Mouse (Mus musculus) midbrain, embryonic 14.5 days (tissue): ENCODE measurements around the gene AI661453. TPM values are rescaled to one million over a fixed set of nuclear protein-coding genes. Genes with fewer than 3 reads are reported as not detected.

Source experiments
- ATAC-seq: fragments of 200-750 bp; cut with Nextera tagmentation; 2 replicates; pipeline ENCODE4 v1.8.0; 2017; ENCODE audit warnings: moderate number of reproducible peaks, moderate library complexity; ENCODE audit not compliant: low FRiP score, low TSS enrichment
- DNase-seq: peaks from one replicate; pipeline ENCODE4 v3.0.0-alpha.2; 2015
- H3K27ac ChIP-seq: fragments of 300-500 bp; sonication (generic); replicated peaks from 2 replicates; pipeline ENCODE4 v1.5.1; 2014; ENCODE audit warnings: mild to moderate bottlenecking, low read depth, low read length, moderate library complexity
- H3K27me3 ChIP-seq: fragments of 300-500 bp; sonication (generic); 2 replicates; pipeline ENCODE4 v1.6.1; 2014; ENCODE audit warnings: low read length, control low read depth, mixed read lengths; ENCODE audit not compliant: control insufficient read depth, insufficient read depth
- H3K36me3 ChIP-seq: fragments of 300-500 bp; sonication (generic); 2 replicates; pipeline ENCODE4 v1.6.1; 2014; ENCODE audit warnings: low read length, control low read depth; ENCODE audit not compliant: control insufficient read depth, insufficient read depth
- H3K4me1 ChIP-seq: fragments of 300-500 bp; sonication (generic); 2 replicates; pipeline ENCODE4 v1.6.1; 2014; ENCODE audit warnings: mild to moderate bottlenecking, antibody characterized with exemption, low read length, control low read depth; ENCODE audit not compliant: control insufficient read depth, insufficient read depth
- H3K4me2 ChIP-seq: fragments of 300-500 bp; sonication (generic); 2 replicates; pipeline ENCODE4 v1.6.1; 2014; ENCODE audit warnings: mild to moderate bottlenecking, low read length, moderate library complexity
- H3K4me3 ChIP-seq: fragments of 300-500 bp; sonication (generic); replicated peaks from 2 replicates; pipeline ENCODE4 v1.5.1; 2014; ENCODE audit warnings: low read depth, low read length
- H3K9ac ChIP-seq: fragments of 300-500 bp; sonication (generic); replicated peaks from 2 replicates; pipeline ENCODE4 v1.6.1; 2014; ENCODE audit warnings: mild to moderate bottlenecking, low read length, moderate library complexity
- H3K9me3 ChIP-seq: fragments of 300-500 bp; sonication (generic); 2 replicates; pipeline ENCODE4 v1.6.1; 2016; ENCODE audit warnings: low read length, control low read depth, mixed read lengths; ENCODE audit not compliant: control insufficient read depth
- WGBS: fragments of 180-500 bp; shearing (Covaris S2); extraction: QIAGEN DNeasy Blood & Tissue Kit; methylation state at CpG from one replicate; pipeline ENCODE4 v1.1.7; 2014; 5-methylcytosine and 5-hydroxymethylcytosine counted together
- polyA plus RNA-seq: library from polyadenylated mRNA; unstranded; fragments of >200 nt; fragmentation: Nextera tagmentation; extraction: Ambion mirVana; gene quantifications from 2 replicates; pipeline ENCODE4 v1.2.1, GENCODE M21; 2014

The AI661453 gene
- polyA plus RNA-seq, 1 experiment from 2014 or later: 0.05 TPM

DNA sequence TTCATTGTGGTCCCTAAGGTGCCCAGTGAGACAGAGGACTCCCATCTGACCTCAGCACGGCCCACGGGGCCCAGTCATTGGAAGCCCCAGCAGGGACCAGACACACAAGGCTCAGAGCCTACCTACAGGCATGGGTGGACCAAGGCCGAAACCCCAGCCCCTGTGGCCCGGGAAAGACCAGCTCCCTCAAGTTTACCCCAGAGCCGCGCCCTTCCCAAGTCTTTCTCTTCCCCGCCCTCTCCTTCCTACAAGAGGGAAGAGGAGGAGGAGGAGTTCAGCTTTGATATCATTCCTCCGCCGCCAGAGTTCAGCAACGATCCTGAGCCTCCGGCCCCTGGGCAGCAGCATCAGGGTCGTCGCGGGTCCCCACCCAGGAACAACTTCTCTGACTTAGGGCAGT is 31.6 kb downstream of the AI661453 start:
- H3K9me3 ChIP-seq: no peaks in the 10 kb centered on the region
- peaks cover 11% of the 10 kb centered on the region for H3K27me3 ChIP-seq
- no peak for DNase-seq
- H3K4me3 ChIP-seq: 0 out of 2 replicates have a peak overlapping the region, but pooled peaks have one; percentile 7
- no peak overlapping the region for H3K9ac ChIP-seq
- no peak overlapping the region for H3K27ac ChIP-seq
- ATAC-seq: no peak
- WGBS: 19% methylated on average over 13 of the region's 14 CpGs
- peak overlapping the region; percentile 19; the same call in 1 of the 2 replicates for H3K4me2 ChIP-seq
- H3K36me3 ChIP-seq: no peaks in the 10 kb centered on the region
- H3K4me1 ChIP-seq: no peaks in the 10 kb centered on the region

GRCm38 (mm10) chr17:47468466-47468865 is 32.1 kb downstream of the AI661453 start:
- no peaks in the 10 kb centered on the region for H3K36me3 ChIP-seq
- H3K4me3 ChIP-seq: 0 out of 2 replicates have a peak overlapping the region, but pooled peaks have one; percentile 7
- H3K27me3 ChIP-seq: peaks cover 11% of the 10 kb centered on the region
- no peak overlapping the region for H3K27ac ChIP-seq
- no peak for ATAC-seq
- no peaks in the 10 kb centered on the region for H3K4me1 ChIP-seq
- H3K9ac ChIP-seq: no peak overlapping the region
- WGBS: 4% methylated on average over 34 of the region's 34 CpGs
- no peak for DNase-seq
- H3K9me3 ChIP-seq: no peaks in the 10 kb centered on the region
- H3K4me2 ChIP-seq: peak overlapping the region; percentile 19; the same call in 1 of the 2 replicates

- H3K9me3 ChIP-seq: no peaks in the 10 kb centered on the region
- H3K27ac ChIP-seq: no peak overlapping the region
- no peaks in the 10 kb centered on the region for H3K4me1 ChIP-seq
- no peak overlapping the region for H3K4me2 ChIP-seq
- H3K4me3 ChIP-seq: no peak overlapping the region
- ATAC-seq: no peak
- H3K9ac ChIP-seq: no peak overlapping the region
- peaks cover 11% of the 10 kb centered on the region for H3K27me3 ChIP-seq
- H3K36me3 ChIP-seq: no peaks in the 10 kb centered on the region
- DNase-seq: no peak
- 85% methylated on average over 4 of the region's 4 CpGs for WGBS
Observed at GRCm38 (mm10) chr17:47469642-47470041, 33.2 kb downstream of the AI661453 start.

DNA sequence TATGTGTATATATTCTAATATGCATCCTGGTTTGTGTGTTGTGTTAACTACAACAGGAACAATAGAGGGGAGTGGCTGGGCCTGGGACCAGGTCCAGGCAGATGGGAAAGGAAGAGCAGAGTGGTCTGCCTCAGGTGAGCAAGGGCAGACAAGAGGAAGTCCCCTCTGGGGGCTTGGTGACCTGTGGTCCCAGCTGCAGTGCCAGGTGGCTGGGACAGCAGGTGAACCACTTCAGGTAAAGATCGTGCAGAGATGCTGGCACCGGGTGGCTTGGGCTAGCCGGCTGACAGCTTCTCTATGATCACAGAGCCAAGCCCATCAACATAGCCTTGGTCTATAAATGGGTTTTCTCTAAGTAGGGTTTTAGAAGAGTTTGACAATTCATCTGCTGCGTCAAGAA is 33.7 kb downstream of the AI661453 start:
- ATAC-seq: no peak
- Histone ChIP-seq H3K9me3 (no peaks in the 10 kb centered on the region), H3K4me1 (no peaks in the 10 kb centered on the region), H3K27ac (no peak overlapping the region), H3K27me3 (peaks cover 11% of the 10 kb centered on the region), H3K36me3 (no peaks in the 10 kb centered on the region), H3K4me3 (no peak overlapping the region), H3K4me2 (no peak overlapping the region), H3K9ac (no peak overlapping the region)
- DNase-seq: no peak
- WGBS: 91% methylated on average over 4 of the region's 4 CpGs

- Histone ChIP-seq H3K9me3 (no peaks in the 10 kb centered on the region), H3K4me3 (no peak overlapping the region), H3K27ac (no peak overlapping the region), H3K27me3 (peaks cover 11% of the 10 kb centered on the region), H3K4me2 (no peak overlapping the region), H3K9ac (no peak overlapping the region), H3K4me1 (no peaks in the 10 kb centered on the region), H3K36me3 (no peaks in the 10 kb centered on the region)
- no peak for ATAC-seq
- peak; percentile 56 for DNase-seq
- 68% methylated on average over 5 of the region's 5 CpGs for WGBS
Observed at GRCm38 (mm10) chr17:47470686-47471085, 34.3 kb downstream of the AI661453 start.

GRCm38 (mm10) chr17:47472435-47473350 is 36.3 kb downstream of the AI661453 start:
- peaks cover 4% of the 10 kb centered on the region for H3K27me3 ChIP-seq
- H3K4me2 ChIP-seq: no peak overlapping the region
- ATAC-seq (no peak), DNase-seq (no peak)
- no peaks in the 10 kb centered on the region for H3K9me3 ChIP-seq
- no peak overlapping the region for H3K4me3 ChIP-seq
- H3K36me3 ChIP-seq: no peaks in the 10 kb centered on the region
- 56% methylated on average over 15 of the region's 15 CpGs for WGBS
- no peaks in the 10 kb centered on the region for H3K4me1 ChIP-seq
- H3K27ac ChIP-seq: no peak overlapping the region
- H3K9ac ChIP-seq: no peak overlapping the region

- DNase-seq (peak; percentile 40), ATAC-seq (no peak)
- no peak overlapping the region for H3K4me3 ChIP-seq
- no peaks in the 10 kb centered on the region for H3K9me3 ChIP-seq
- H3K4me1 ChIP-seq: no peaks in the 10 kb centered on the region
- H3K27ac ChIP-seq: no peak overlapping the region
- no peak overlapping the region for H3K9ac ChIP-seq
- 19% methylated on average over 8 of the region's 8 CpGs for WGBS
- no peak overlapping the region for H3K4me2 ChIP-seq
- H3K27me3 ChIP-seq: no peaks in the 10 kb centered on the region; the same call in 1 of the 2 replicates
- no peaks in the 10 kb centered on the region for H3K36me3 ChIP-seq
Observed at GRCm38 (mm10) chr17:47473434-47473974, 37.1 kb downstream of the AI661453 start.

DNA sequence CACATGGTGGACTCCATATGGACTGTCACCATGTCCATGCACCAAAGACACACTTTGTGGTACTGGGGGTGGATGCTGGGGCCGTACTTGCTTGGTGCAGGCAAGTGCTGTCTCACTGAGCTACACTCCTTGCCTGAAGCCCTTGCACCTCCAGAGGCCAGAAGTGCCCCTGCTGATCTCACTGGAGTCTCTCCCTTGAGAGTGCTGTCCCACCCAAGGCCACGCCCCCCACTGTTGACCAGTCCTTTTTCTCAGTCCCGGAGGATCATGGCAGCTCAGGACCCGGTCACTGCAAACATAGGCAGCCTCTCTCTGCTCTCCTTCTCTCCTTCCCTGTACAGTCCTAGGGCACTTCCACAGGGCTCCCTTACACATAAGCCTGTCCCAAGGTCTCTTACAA is 37.8 kb downstream of the AI661453 start:
- H3K4me3 ChIP-seq: no peak overlapping the region
- no peaks in the 10 kb centered on the region for H3K9me3 ChIP-seq
- H3K27ac ChIP-seq: no peak overlapping the region
- no peaks in the 10 kb centered on the region for H3K36me3 ChIP-seq
- H3K4me1 ChIP-seq: no peaks in the 10 kb centered on the region
- ATAC-seq: no peak
- H3K27me3 ChIP-seq: no peaks in the 10 kb centered on the region
- no peak overlapping the region for H3K4me2 ChIP-seq
- 84% methylated on average over 4 of the region's 4 CpGs for WGBS
- no peak overlapping the region for H3K9ac ChIP-seq
- DNase-seq: no peak

DNA sequence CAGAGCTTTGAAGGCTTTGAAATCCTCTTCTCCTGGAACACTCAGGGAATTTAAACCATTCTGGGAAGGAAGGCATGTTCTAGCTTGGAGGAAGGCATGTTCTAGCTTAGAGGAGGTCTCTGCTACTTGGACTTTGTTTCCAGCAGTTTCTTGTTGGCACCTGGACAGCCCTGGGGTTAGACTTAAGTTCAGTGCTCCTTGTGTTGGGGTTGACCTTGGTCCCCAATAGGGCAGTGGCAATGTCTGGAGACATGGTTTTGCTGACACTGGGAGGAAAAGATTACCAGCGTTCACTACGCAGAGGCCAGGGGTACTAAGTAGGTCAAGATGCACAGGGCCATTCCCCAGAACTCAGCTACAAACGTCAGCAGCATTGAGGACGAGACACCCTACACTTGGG is 38.8 kb downstream of the AI661453 start:
- no peak overlapping the region for H3K9ac ChIP-seq
- no peak for ATAC-seq
- no peaks in the 10 kb centered on the region for H3K4me1 ChIP-seq
- H3K4me2 ChIP-seq: no peak overlapping the region
- no peak overlapping the region for H3K27ac ChIP-seq
- H3K9me3 ChIP-seq: no peaks in the 10 kb centered on the region
- H3K36me3 ChIP-seq: no peaks in the 10 kb centered on the region
- WGBS: 81% methylated on average over 4 of the region's 4 CpGs
- no peaks in the 10 kb centered on the region for H3K27me3 ChIP-seq
- H3K4me3 ChIP-seq: no peak overlapping the region
- no peak for DNase-seq
